Mouse (Mus musculus) left cerebral cortex, adult 11 months (tissue): Measurements from ENCODE around the gene Spcs2.

Source experiments
- DNase-seq: peaks from one replicate; pipeline ENCODE4 v3.0.0; 2022; ENCODE audit warnings: low spot score

Spcs2 gene

GRCm38 (mm10) chr7:99864241-99865028, 1.2 kb upstream of the Spcs2 start:
- DNase-seq, result no peak

GRCm38 (mm10) chr7:99858813-99859585, 4.3 kb downstream of the Spcs2 start, which contains the start of gene Xrra1:
TSS of gene Xrra1 (plus strand) at chr7:99859116.
- DNase-seq, result peak; percentile 98

- no peak for DNase-seq
Measured at GRCm38 (mm10) chr7:99858175-99858812, 5.0 kb downstream of the Spcs2 start.

GRCm38 (mm10) chr7:99856266-99856861, 6.9 kb downstream of the Spcs2 start:
- no peak for DNase-seq

- DNase-seq, result no peak
Measured at GRCm38 (mm10) chr7:99854311-99854710, 9.0 kb downstream of the Spcs2 start.

GRCm38 (mm10) chr7:99853350-99853749, 9.9 kb downstream of the Spcs2 start:
- DNase-seq, result no peak

- no peak for DNase-seq
Measured at GRCm38 (mm10) chr7:99851618-99852017, 11.6 kb downstream of the Spcs2 start.

- DNase-seq, result no peak
Measured at GRCm38 (mm10) chr7:99851121-99851520, 12.1 kb downstream of the Spcs2 start.

- no peak for DNase-seq
Measured at GRCm38 (mm10) chr7:99850534-99850933, 12.7 kb downstream of the Spcs2 start.

GRCm38 (mm10) chr7:99845533-99846236, 17.6 kb downstream of the Spcs2 start:
- DNase-seq, result no peak

- no peak for DNase-seq
Measured at GRCm38 (mm10) chr7:99838241-99838640, 25.0 kb downstream of the Spcs2 start.

GRCm38 (mm10) chr7:99837358-99838071, 25.7 kb downstream of the Spcs2 start:
- DNase-seq, result no peak

GRCm38 (mm10) chr7:99836781-99837180, 26.5 kb downstream of the Spcs2 start:
- DNase-seq, result no peak

- DNase-seq, result no peak
Measured at GRCm38 (mm10) chr7:99834314-99834853, 28.9 kb downstream of the Spcs2 start.

GRCm38 (mm10) chr7:99833846-99834222, 29.4 kb downstream of the Spcs2 start:
- DNase-seq, result no peak

- no peak for DNase-seq
Measured at GRCm38 (mm10) chr7:99833115-99833845, 30.0 kb downstream of the Spcs2 start.

- DNase-seq, result peak; percentile 79
Measured at GRCm38 (mm10) chr7:99828083-99828570, 35.1 kb downstream of the Spcs2 start, which contains the start of gene Neu3. TSS of gene Neu3 (minus strand) at chr7:99828417.

- DNase-seq, result no peak
Measured at GRCm38 (mm10) chr7:99826096-99826495, 37.2 kb downstream of the Spcs2 start.

- DNase-seq, result no peak
Measured at GRCm38 (mm10) chr7:99825511-99825910, 37.8 kb downstream of the Spcs2 start.
